Mouse (Mus musculus) spleen, postnatal 14 days (tissue): ENCODE measurements around the gene Gm21750.
"Not testable (repeated sequence)": the region's sequence is repeated elsewhere in the genome, so short reads cannot be mapped to it uniquely, and the experiment has no call there.

Experiments used
- DNase-seq, 2 experiments: peaks; one replicate each; pipeline ENCODE4 v3.0.0; 2021 to 2022; ENCODE audit warnings: low spot score in 2 of 2

Gm21750 gene

DNA sequence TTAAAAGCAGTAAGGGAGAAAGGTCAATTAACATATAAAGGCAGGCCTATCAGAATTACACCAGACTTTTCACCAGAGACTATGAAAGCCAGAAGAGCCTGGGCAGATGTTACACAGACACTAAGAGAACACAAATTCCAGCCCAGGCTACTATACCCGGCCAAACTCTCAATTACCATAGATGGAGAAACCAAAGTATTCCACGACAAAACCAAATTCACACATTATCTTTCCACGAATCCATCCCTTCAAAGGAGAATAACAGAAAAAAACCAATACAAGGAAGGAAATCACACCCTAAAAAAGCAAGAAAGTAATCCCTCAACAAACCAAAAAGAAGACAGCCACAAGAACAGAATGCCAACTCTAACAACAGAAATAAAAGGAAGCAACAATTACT, at the start of gene Gm21750:
Gene Gm21750 (plus strand): TSS at position 301 of the 400 bp plus-strand sequence.
- DNase-seq = not testable (repeated sequence)

DNA sequence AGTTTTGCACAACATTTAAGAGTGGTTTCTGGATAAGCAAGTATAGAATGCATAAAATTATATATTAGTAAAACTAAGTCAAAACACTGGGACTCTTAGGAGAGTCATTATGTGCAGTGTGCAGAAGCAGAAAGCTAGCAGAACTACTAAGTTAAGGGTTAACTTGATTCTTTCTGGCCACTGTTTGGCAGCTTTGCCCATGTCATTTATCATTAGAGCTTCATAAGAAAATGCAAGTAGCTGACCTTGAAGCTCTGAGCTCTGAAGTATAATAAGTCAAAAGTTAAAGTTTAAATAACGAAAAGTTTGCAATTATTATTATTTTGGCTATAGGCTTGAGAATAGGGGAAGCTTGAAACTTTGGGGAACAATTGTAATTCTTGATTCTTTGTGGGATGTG, 46.1 kb upstream of the Gm21750 start:
- DNase-seq = not testable (repeated sequence)

DNA sequence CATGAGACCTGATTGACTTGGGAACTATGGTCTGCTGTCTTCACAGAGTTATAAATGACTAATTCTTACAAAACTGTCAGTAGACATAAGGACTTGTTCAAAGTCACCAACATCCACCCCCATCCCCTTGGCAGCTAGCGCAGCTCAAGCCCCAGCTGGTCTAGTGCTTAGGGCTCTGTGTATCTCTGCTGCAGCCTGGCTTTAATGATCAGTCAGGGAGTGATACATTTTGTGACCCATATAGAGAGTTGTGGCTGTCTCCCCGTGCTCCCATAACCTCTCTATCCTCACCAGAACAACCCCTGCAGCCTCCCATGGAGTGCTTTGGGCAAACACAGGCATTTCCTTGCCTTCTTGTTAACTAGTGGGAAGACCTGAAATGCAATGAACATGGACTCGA, 40.1 kb upstream of the Gm21750 start:
- no peak for DNase-seq

DNA sequence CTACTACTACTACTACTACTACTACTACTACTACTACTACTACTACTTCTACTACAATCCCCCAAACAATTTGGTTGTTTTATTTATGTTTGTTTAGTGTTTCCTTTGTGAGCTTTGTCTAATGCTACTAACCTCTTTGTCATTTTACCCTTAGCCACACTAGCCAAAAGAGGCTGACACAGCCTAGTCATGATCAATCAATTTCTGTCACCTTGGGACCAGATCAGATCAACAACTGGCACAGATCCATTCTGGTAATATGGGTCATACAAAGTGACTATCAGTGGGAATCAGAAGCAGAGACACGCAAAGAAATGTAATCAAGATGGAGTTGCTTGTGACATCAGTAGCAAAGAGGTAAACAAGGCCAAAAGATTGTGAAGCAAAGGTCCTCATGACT, 38.0 kb upstream of the Gm21750 start:
- DNase-seq = no peak

DNA sequence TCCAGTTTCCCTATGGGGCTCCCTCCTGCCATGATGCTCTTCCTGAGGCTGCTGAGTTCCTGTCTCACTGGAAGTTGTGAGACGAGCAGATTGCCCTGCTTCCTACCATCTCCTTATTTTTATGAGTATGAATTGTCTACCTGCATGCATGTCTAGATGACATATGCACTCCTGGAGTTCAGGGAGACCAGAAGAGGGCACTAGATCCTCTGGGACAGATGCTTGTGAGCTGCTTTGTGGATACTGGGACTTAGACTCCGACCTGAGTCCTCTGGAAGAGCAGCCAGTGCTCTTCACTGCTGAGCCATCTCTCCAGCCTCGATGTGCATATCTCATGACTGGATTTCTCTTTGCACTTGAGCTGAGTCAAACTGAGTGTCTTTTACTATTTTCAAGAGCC, 35.6 kb upstream of the Gm21750 start:
- no peak for DNase-seq

DNA sequence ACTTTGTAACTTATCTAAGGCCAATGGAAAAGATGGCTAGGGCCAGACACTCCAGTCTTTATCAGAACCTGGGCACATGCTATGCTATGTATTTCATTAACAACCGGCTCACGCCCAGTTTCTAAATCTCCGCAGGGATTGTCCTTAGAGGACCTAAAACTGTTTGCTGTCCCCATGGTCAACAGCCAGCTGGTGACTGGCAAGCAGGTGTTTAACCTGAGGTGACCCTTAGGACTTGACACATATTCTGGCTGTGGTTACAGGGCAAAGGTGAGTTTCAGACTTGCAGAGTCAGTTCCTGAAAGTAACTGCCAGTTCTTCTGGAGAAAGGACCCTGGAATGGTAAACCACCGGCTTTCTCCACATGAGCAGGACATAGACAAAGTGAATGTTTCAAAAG, 29.5 kb upstream of the Gm21750 start:
- no peak for DNase-seq

DNA sequence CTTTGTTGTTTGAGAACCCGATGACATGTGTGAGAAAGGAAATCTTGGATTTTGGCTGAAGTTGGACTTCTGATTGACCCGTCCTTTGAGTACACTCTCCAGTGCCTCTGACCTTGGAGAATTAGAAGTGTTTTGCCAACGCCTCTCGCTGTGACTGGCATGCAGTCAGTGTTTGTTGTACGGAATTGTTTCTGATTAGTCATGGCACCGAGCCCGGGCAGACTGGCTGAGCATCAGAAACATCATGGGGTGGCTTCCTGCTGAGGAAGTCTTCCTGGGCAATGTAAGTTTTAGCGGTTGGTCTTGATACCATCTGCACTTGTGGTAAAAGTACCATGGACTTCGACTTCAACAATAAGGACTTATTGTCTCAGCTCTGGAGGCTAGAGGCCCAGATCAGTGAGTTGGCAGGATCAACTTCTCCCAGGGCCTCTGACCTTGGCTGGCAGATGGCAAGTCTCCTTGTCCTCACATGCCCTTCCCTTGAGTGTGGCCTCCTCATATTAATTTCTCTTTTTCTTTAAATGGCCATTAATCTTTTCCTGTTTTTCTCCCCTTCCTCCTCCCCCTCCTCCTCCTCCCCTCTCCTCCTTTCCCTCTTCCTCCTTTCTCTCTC, 28.3 kb upstream of the Gm21750 start:
- no peak for DNase-seq

DNA sequence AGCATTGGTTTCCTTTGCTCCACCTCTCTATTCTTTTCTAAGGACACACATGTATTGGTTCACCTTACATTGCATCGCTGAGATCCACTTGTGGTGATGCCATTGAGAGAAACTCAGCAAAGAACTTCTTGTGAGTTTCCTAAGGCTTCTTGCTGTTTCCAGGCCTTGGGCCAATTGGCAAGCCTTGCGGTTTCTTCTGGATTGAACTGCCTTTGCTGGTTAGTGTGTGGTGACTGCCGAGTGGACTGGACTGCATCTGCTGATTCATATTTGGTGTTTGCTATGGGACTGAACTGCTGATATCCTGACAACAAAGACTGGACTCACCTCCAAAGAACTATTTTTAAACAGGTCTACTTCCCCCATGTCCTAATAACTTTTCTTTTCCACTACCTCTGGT, 26.7 kb upstream of the Gm21750 start:
- no peak for DNase-seq

GRCm38 (mm10) chr14:73637460-73637859, 23.6 kb upstream of the Gm21750 start:
- DNase-seq = no peak

DNA sequence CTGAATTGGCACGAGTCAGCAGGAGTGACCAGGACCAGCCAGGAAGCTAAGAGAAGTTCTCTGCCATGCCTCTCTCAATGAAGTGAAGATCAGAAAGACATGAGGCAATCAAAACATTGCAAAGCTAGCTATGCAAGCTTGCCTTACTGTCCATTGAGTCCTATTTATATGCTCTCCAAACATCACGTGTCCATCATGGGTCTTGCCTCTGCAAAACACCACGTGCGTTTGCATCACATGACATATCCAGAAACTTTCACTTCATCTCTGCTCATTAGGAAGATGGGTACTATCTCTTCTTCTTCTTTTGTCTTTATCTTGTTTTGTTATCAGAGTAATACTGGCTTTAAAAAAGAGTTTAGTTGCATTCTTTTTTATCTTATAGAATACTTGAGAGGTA, 10.8 kb upstream of the Gm21750 start:
- no peak for DNase-seq

- no peak for DNase-seq
Observed at GRCm38 (mm10) chr14:73670091-73670490, 9.1 kb downstream of the Gm21750 start.

DNA sequence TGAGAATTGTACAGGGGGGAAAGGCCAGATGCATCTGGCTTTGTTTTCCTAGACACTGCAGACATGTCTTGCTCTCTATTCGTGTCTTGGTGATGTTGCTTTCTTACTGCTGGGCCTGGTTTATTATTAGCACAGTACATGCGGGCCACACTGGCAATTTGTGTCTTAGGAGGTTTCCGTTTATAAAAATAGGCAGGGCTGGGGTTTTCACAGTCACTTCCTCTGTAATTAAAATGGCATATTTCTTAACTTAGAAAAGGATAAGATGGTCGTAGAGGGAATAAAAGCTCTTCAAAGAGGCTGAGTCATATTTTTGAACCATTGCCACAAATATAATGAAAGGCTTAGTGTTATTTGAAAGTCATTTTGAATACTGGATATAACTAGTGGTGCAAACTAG, 26.7 kb downstream of the Gm21750 start:
- no peak for DNase-seq

GRCm38 (mm10) chr14:73688427-73688826, 27.4 kb downstream of the Gm21750 start:
- no peak for DNase-seq

DNA sequence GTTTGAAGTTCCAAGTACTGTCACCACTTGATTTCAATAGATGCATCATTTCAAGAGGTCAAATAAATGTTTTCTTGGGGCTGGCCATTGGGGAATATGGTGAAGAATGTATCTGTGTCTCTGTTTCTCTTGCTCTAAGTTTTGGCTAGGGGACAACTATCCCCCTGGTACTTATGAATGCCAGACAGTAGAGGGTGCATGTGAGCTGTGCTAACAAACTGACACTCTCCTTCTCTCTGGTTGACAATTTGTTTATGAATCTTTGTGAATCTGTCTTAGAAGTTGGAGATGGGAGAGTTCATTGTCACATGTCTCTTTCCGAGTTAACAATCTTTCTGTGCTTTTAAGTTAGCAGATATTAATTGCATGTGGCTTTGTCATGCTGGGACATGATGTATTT, 39.2 kb downstream of the Gm21750 start:
- no peak for DNase-seq

DNA sequence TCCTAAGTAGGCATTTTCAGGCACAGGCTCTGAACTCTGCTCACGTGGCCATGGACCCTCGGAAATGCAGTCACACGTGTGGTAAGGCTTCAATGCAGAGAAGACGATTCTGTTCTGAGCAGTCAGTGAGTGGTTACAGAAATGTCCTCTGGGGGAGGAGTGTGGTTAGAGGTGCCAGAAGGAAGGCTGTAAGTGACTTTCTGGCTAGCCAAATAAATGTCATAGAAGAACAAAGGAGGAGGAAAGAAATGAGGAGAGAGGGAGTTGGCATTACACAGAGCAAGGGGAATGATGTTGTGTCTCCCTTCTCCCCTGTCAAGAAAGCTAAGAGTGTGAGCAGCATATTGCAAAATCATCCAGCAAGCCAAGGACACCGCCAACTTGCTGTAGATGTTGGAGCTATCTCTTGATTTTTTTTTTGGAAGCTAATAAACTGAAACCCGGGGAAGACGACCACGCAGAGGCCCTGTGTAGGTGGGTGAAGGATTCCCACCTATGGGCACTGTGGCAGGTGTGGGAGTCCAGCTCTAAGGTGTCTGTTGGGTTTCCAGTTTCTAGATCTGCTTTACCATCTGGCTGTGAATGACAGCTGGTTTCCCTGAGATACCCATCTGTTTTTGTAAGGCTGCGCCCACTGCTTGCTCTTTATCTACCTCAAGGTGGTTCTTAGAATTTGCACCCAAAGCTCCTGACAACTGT, 48.5 kb downstream of the Gm21750 start:
- DNase-seq = no peak
